Mouse (Mus musculus): ENCODE measurements at regions not wholly inside any gene's neighbourhood (a gene's known extent, or its start where the extent isn't known, plus 50 kb on each side); places are given as distances from the start of the nearest gene placed in this dataset.
A peak's percentile ranks its signal among the peaks of the same experiment; 100 is the strongest.

GRCm38 (mm10) chr4:26766235-26767228, 419.8 kb upstream of the Manea start:
- 24% methylated on average over 16 of the region's 16 CpGs for WGBS
- Histone ChIP-seq H3K27ac (no peak overlapping the region), H3K4me3 (no peak overlapping the region), H3K9ac (no peak overlapping the region), H3K27me3 (replicated peaks) (no peaks in the 10 kb centered on the region), H3K4me1 (no peaks in the 10 kb centered on the region), H3K4me2 (replicated peaks) (peak overlapping the region; percentile 30), H3K9me3 (no peaks in the 10 kb centered on the region), H3K36me3 (no peaks in the 10 kb centered on the region)
- peak; percentile 66; the same call in 1 of the 2 replicates for ATAC-seq (ENCODE audit: low FRiP score, low read depth)

GRCm38 (mm10) chr4:26740815-26741214, 394.1 kb upstream of the Manea start:
- WGBS = 85% methylated on average over 3 of the region's 3 CpGs
- Histone ChIP-seq H3K27ac (no peak overlapping the region), H3K36me3 (no peaks in the 10 kb centered on the region), H3K4me1 (no peaks in the 10 kb centered on the region), H3K9me3 (no peaks in the 10 kb centered on the region), H3K4me2 (replicated peaks) (no peak overlapping the region), H3K4me3 (no peak overlapping the region), H3K27me3 (replicated peaks) (no peaks in the 10 kb centered on the region), H3K9ac (no peak overlapping the region)
- ATAC-seq (ENCODE audit: low FRiP score, low read depth) = no peak

DNA sequence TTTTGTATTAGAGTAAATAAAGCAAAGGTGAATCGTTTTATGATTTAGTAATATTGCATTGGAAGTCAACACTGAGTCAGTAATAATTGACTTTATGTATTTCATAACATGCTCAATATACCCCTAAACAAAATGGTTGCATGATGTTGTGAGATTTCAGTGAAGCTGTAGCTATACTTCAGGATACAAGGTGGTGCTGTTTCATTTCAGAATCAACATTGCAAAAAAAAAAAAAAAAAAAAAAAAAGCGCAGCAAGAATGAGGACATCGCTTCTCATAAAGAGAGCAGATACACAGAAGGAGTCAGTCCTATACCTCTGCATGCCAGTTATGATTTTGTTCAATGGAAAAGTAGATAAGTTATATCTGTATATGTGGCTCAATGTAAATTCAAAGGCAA, 389.7 kb upstream of the Manea start:
- Histone ChIP-seq H3K4me1 (no peaks in the 10 kb centered on the region), H3K4me2 (replicated peaks) (no peak overlapping the region), H3K27me3 (replicated peaks) (no peaks in the 10 kb centered on the region), H3K27ac (no peak overlapping the region), H3K36me3 (no peaks in the 10 kb centered on the region), H3K4me3 (no peak overlapping the region), H3K9me3 (no peaks in the 10 kb centered on the region), H3K9ac (no peak overlapping the region)
- 78% methylated on average over 3 of the region's 3 CpGs for WGBS
- ATAC-seq (ENCODE audit: low FRiP score, low read depth) = no peak

DNA sequence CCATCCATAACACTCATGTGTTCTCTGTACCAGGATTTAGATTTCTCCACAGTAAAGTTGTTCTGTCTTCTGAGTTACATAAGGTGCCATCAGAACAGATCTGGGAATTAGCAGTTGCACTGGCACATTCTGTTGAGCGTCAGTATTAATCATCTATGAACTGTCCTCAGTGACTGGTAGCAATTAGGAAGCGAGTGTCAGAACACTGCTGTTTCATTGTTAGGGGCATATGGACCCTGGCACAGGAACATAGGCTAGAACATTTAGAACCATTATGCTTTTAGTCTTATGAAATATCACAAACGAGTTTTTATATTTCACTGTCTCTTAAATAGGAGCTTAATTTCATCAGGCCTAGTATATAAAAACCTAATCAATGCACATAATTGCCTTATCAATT, 367.7 kb upstream of the Manea start:
- WGBS = 77% methylated on average over 3 of the region's 3 CpGs
- H3K4me3 ChIP-seq = no peak overlapping the region

GRCm38 (mm10) chr4:26709964-26710363, 363.3 kb upstream of the Manea start:
- no peak overlapping the region for H3K4me2 ChIP-seq (replicated peaks)
- no peaks in the 10 kb centered on the region for H3K4me1 ChIP-seq
- H3K27me3 ChIP-seq (replicated peaks) = no peaks in the 10 kb centered on the region
- no peak overlapping the region for H3K4me3 ChIP-seq
- H3K36me3 ChIP-seq = no peaks in the 10 kb centered on the region
- H3K9me3 ChIP-seq = no peaks in the 10 kb centered on the region
- ATAC-seq (ENCODE audit: low FRiP score, low read depth) = no peak
- H3K27ac ChIP-seq = no peak overlapping the region
- WGBS = 77% methylated on average over 1 of the region's 1 CpGs
- no peak overlapping the region for H3K9ac ChIP-seq

More for the DNA sequence above, 367.7 kb upstream of the Manea start:
- Histone ChIP-seq H3K27ac (no peak overlapping the region), H3K4me1 (no peaks in the 10 kb centered on the region), H3K9me3 (no peaks in the 10 kb centered on the region), H3K4me2 (replicated peaks) (no peak overlapping the region), H3K27me3 (replicated peaks) (no peaks in the 10 kb centered on the region), H3K9ac (no peak overlapping the region), H3K36me3 (no peaks in the 10 kb centered on the region)
- ATAC-seq (ENCODE audit: low FRiP score, low read depth) = no peak

- Histone ChIP-seq H3K9me3 (no peaks in the 10 kb centered on the region), H3K27me3 (replicated peaks) (no peaks in the 10 kb centered on the region), H3K4me1 (no peaks in the 10 kb centered on the region), H3K4me2 (replicated peaks) (no peak overlapping the region), H3K9ac (no peak overlapping the region), H3K36me3 (no peaks in the 10 kb centered on the region), H3K27ac (no peak overlapping the region), H3K4me3 (no peak overlapping the region)
- no peak for ATAC-seq (ENCODE audit: low FRiP score, low read depth)
- 74% methylated on average over 3 of the region's 3 CpGs for WGBS
These were observed 349.3 kb upstream of the Manea start for GRCm38 (mm10) chr4:26695964-26696363.
